Mouse (Mus musculus) lung, postnatal 10 days (tissue): Measurements from ENCODE around the gene Pcgf2.
A peak's percentile ranks its signal among the peaks of the same experiment; 100 is the strongest.
"Not testable (repeated sequence)": the region's sequence is repeated elsewhere in the genome, so short reads cannot be mapped to it uniquely, and the experiment has no call there.

Experiments used
- DNase-seq: peaks from one replicate; pipeline ENCODE4 v3.0.0; 2021

Gene Pcgf2

DNA sequence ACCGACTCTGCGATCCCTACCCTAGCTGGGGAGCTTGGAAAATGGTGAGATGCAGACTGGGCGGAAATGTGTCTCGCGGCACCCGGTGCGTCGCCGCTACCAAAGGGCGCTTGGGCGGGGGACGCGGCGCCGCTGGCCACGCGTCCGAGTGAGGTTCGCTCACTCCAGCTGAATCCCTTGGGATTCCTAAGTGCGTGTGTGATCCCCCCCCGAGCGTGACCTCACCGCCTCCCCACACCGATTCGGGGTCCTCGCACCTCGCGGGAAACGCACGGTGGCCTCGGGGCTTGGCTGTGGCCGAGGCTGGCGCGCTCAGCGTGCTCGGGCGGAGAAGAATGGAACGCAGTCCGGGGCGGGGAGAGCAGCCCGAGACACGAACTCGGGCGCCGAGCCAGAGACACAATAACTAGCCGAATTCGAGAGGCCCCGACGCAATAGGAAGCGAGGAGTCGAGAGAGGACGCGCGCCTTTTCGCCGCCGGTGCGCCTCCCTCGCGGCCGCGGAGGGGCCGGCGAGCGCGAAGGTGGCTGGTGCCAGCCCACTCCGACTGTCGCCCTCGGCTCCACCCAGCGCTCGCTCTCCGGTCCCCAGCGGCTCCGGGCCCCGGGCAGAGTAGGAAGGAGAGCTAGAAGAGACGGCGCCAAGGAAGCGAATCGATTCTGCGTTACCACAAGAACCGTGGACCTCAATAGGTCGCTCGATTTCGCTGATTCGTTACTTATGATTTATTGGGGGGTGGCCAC is at the start of gene Pcgf2:
Pcgf2 (minus strand) TSS at position 495 of the 743 bp plus-strand sequence.
- DNase-seq: peak; percentile 93

DNA sequence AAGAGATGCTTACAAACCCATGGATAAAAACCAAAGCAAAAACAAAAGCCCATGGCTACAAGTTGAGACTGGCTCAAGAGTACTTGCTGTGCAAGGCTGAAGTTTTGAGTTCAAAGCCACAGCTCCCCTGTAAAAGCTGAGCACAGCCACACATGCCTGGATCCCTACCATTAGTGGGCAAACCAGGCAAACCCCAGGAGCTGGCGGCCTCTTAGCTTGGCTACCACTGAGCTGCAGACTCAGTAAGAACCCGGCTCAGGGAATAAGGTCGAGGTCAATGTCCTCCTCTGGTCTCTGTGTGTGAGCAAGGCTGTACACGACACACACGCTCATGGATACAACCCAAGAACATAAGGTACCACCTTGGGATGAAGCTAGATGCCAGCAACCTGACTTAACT is 48.2 kb upstream of the Pcgf2 start:
- DNase-seq: no peak

DNA sequence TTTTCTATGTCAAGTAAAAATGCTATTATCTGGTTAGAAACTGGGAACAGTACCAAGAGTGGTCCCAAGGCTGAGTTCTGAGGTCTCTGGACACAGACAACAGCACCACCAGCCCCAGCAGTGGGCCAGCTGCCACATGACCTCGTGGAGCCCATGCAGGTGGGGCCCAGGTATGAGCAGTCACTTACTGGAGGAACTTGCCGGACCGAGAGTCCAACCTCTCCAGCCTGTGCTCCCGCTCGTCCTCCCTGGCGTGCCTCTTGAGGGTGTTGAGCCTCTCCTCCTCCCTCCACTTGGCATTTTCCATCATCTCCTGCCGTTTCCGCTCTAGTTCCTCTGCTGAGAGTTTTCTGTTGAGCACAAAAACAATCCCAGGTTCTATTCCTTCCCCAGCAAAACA is 47.5 kb upstream of the Pcgf2 start:
- DNase-seq: peak; percentile 15

DNA sequence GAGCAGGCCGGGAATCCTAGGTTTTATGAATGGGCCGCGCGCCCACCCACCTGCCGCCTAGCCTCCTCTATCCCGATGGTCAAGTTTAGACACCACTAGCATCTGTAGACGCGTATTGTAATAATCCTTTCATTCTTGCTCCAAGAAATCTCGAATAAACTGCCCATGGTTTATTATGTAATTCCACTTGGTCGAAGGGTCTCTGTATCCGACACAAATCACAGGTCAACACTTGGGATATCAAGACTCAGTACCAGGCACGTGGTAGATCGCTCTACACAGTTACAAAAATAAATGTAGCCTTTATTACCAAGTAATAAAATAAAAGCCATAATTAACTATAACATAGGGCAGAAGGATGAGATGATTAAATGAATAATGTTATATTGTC is 45.0 kb upstream of the Pcgf2 start:
- DNase-seq: no peak

DNA sequence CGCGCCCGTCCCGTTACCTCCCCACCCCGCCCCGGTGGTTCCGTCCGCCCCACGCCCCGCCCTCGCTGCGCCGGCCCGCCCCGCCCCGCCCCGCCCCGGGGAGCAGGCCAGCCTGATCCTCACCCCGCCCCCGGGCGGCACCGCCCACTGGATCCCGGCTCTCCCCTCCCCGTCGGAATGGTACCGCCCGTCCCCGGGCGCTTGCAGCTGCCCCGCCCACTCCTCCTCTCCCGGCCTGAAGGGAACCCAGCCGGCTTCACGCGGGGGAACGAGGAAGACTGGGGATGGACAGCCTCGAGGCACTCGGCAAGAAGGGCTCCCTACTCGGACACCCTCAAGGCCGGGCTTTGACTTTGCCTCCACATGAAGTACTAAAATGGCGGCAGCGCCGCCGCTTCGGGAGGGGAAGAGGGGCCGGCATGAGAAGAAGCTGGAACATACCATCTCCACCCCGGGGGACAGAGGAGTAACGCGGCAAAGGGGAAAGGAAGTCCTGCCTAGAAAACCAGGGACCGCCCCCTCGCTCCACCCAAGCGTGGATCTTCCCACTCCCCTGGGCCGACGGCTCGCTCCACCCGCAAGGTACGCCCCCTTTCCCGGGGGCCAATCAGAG is 44.5 kb upstream of the Pcgf2 start:
- DNase-seq: peak; percentile 100

DNA sequence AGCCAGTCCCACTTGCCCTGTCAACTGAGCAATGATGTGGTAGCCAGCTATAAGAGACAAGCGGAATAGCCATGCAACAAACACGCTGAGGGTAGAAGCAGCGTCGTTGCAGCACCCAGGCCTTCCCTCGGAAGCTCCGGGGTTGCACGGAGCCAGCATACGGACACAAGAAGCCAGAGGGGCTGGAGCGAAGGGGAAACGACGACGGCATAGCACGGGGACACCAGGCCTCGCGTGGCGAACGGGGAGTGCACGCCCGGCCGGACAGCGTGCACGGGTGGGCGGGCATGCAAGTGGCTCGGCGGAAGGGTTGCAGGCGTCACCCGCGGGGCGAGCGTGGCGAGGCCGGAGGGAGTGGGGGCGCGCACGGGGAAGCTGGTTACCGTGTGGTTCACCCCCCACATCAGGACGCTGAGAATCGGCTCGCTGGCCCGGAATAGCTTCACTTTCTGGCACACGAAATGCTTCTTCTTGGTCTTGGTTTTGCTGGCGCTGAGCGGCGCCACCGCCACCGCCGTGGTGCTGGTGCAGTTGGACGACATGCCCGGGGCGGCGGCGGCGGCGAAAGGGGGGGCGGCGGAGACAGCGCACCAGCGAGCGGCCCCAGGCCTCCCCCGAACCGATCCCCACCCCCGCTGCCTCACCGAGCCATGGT is 43.9 kb upstream of the Pcgf2 start, which contains the start of gene Pip4k2b:
Pip4k2b (minus strand) TSS at position 642 of the 655 bp plus-strand sequence.
- DNase-seq: peak; percentile 72

DNA sequence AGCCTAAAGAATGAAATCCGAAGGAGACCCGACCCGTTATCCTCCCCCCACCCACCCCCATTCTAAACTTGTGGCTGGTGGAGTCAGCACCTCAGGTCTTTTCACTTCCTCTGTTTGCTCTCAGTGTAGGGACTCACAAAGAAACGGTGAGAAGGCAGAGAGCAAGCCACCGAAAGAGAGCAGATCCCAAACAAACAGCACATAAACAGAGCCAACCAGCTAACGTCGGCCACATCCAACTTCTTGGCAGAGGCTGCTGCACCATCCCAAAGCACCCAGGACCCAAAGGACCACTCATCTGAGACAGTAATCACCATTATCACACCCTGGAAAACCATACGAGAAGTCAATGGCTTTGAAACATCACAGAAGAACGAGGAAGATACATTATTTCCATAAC is 43.1 kb upstream of the Pcgf2 start:
- DNase-seq: no peak

DNA sequence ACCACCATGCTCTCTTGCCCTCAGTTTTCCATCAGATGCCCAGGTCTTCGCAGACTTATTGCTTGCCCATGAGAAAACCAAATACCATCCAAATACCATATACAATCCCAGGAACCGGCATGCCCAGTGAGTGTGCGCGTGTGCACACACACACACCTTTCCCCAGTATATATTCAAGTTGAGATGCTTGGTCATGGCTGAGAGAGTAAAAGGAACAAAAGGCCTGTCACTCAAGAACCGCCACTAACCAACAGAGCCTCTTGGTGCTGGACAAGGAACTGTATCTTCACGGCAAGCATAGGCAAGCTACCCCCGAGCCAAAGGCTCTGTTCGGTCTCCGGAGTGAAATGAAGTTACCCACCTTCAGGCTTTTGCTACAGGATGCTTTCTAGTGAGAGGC is 42.3 kb upstream of the Pcgf2 start:
- DNase-seq: no peak

DNA sequence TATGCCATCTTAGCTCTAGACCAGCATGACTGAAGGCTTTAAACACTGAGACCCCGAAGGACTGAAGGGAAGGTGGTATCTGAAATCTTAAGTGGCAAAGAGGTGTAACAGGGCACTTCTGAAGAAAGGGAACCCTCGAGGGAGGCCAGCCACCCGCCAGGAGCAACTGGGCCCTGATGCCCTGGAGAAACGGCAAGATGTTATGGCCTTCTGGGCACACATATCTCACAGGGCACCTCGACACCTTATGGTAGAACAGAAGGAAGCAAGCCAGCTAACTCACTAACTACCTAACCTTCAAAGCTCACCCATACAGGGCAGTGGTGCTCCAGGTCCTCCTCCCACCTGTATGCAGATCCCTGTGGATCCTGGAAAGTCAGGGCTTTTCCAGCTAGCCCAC is 41.9 kb upstream of the Pcgf2 start:
- DNase-seq: no peak

DNA sequence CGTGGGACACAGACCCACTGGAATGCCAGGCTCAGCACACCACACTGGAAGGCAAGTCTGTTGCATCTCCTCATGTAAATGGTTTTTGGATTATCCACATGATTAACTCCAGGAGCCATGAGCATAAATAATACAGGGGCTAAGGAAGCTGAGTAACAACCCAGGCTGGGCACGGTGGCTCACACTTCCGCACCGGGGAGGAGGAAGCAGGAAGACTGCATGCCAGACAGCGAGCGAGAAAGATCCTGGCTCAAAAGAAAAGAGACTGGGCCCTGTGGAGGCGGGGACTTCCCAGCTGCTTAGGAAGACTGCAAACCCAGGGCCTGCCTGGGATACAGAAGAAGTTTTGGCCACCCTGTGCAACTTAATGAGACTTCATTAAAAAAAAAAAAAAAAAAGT is 39.9 kb upstream of the Pcgf2 start:
- DNase-seq: peak; percentile 57

DNA sequence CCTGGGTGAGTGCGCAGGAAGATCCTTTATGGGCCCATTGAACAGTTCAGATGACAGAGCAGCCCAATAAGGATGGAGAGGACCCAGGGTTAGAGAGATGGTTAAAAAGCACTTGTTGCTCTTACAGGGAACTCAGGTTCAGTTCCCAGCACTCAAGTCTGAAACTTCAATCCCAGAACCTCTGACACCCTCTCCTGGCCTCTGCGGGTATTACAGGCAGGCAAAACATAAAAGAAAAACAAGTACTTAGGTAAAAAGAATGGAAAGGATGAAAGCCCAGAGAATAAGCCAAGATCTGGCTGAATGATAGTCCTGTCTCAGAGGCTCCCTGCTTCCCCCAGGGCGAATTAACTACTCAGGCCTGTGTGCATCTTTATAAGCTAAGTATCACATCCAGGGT is 38.9 kb upstream of the Pcgf2 start:
- DNase-seq: no peak

DNA sequence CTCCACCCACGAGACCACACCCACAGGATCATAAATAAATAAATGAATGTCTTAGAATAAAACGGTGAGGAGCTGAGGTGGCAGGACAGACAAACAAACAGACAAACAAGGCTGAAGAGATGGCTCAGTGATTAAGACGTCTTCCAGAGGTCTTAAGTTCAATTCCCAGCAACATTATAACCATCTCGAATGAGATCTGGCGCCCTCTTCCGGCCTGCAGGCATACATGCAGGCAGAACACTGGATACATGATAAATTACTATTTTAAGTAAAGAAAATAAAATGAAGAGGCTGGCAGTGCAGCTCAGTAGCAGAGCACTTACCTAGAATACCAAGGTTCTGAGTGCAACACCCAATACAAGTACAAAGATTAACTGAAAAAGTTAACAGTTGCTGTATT is 38.4 kb upstream of the Pcgf2 start:
- DNase-seq: no peak

DNA sequence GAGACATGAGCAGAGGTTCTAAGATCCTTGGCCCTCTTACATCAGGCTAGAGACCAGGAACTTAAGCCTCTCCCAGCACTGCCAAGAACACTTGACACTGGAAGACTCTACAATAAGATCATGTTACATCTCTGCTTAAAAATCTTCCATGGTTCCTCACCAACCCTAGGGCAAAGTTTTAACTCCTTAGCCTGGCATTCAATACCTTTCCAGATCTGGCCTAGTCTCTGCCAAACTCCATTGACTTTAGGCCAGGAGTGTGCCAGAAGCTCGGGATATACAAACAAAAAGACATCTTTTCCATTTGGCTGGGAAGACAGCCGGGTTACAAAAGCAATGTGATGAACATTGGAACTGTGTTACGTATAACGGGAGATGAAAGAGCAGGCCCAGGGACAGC is 37.3 kb upstream of the Pcgf2 start:
- no peak for DNase-seq

DNA sequence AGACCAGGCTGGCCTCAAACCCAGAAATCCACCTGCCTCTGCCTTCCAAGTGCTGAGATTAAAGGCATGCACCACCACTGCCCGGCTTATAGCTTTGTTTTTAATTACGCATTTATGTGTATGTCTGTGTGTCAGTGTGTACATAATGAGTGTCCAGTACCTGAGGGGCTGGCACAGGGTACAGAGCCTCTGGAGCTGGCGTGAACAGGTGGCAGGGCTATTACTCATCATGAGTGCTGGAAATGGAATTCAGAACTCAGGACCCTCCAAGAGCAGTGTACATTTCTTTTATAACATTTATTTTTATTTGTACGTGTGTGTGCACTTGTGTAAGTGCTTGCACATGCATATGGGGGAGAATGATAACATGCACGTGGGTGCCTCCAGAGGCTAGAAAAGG is 36.3 kb upstream of the Pcgf2 start:
- DNase-seq: no peak

DNA sequence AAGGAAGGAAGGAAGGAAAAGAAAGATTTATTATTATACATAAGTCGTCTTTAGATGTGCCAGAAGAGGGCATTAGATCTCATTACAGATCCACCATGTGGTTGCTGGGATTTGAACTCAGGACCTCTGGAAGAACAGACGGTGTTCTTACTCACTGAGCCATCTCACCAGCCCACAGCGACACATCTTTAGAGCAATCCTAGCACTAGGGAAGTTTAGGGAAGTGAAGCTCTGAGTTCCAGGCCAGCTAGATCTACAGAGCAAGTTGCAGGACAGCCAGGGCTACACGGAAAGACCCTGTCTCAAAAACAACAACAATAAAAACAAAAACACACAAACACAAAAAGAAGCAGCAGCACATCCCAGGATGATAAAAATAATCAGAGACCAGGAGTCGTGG is 34.5 kb upstream of the Pcgf2 start:
- not testable (repeated sequence) for DNase-seq

DNA sequence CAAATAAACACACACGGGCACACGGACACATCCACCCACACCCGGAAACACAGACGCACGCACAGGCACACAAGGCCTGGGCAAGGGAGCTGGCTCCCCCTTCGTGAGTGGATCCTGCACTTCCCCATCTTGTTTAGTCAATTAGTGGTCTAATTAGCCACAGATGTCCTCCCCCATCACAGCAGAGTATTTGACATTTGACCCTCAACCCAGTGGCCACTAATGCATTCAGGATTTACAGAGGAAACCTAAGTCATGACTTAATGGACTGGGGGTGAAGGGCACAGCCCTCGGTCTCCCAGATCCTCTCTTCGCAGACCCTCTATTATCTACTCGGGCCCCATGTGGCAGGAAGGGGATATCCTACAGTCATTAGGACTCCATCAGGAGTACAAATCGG is 33.4 kb upstream of the Pcgf2 start:
- DNase-seq: no peak

DNA sequence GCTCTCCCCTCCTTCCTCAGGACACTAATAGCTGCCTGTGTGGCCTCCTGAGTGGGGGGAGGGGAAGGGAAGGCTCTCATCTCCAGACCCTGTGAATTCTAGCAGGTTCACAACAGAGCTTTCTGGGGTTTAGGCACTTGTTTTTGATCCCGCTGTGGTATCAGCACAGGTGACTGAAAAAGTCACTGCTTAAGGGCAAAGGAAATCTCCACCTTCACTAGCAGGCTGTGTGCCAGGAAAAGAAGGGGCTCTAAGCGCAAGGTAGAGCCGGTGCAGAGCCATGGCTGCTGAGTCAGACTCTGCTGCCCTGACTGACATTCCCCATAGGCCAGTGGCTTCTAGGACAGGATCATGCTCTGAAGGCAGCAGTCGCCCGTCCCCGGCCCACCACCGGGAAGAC is 28.4 kb upstream of the Pcgf2 start:
- no peak for DNase-seq

DNA sequence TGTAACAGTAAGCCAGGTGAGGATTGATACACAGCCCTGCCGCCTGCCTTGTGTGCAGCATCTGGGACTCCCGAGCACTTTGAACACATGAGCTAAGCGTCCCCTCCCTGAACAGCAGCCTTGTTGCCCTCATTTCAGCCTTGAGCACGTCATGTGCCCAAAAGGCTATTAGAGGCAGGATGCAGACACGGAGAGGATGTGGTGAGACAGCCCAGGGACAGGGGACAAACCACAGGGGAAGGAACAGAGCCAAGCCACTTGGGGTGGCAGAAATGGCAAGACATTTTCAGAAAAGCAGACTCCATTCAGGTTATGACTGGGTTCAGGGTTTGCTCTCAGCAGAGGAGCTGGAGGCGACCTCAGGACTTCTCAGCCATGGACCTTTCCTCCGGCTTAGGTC is 28.0 kb upstream of the Pcgf2 start:
- no peak for DNase-seq

DNA sequence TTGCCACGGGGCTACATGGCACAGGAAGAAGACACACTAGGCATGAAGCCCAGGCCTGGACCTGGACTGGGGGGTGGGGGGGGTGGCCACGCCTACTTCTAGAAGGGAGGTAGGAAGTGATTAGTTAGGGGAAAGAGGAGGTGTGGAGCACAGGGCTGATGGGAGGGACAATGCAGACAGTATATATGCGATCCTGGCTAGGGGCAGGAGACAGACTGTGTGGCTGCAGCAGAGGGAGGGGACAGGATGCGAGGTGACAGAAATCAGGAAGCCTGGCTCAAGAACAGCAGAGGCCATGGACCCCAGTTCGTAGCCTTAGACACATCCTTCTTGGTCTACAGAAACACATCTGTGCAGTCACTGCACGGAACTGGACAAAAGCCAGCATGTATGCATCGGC is 23.4 kb upstream of the Pcgf2 start:
- DNase-seq: no peak

DNA sequence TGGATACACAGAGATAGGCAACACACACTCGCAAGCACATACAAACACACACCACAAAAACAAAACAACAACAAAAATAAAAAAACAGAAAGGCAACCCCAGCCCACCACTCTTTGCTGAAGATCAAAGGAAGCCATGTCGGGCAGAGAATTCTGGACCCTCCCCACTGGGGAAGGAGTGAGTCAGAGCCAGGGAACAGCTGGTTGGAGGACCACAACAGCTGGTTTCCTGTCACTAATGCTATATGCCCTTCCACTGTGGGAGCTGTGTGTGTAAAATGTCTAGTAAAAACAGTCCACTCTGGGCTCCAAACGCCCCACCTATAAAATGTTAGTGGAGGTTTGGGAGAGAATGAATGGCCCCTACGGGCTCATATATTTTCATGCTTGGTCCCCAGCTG is 21.0 kb upstream of the Pcgf2 start:
- no peak for DNase-seq

DNA sequence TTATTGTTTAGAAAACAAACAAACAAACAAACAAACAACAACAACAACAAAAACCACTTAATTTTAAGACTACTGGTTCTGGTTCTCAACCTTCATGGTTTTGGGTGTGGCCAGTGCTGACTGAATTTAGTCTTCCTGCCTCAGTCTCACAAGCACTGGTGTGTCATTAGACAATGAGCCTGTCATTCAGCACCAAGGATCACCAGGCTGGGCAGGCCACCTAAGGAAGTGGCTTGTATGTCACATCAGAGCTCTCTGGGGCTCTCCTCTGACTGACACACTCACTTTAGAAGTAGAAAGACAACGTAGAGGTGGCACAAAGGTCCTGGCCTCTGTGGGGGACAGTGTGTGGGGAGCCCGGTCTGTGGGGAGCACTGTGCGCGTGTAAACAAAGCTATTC is 18.7 kb upstream of the Pcgf2 start:
- no peak for DNase-seq

DNA sequence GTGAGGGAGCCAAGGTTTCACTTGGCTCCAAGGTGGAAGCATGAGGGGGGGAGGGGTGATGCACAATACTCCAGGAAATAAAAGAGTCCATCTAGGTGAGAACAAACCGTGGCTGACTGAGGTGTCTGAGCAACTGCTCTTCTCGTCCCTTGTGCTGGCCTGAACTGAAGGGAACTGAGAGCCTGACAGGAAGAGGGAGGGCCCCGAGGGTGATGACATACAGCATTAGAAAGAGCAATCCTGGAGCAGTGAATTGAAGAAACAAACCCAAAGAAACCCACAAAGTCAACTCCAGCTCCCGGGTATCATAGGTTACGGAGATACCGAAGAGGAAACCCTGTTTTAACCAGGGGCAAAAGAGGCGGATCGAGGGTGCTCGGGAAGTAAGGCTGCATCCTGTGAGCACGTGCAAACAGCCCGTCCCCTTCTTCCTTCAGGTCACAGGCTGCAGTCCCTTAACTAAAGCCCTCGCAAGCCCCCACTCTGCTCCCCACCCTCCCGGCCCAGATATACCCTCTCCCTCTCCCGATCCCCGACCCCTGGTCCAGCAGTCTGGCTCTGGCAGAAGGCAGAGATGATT is 18.1 kb upstream of the Pcgf2 start:
- DNase-seq: no peak

DNA sequence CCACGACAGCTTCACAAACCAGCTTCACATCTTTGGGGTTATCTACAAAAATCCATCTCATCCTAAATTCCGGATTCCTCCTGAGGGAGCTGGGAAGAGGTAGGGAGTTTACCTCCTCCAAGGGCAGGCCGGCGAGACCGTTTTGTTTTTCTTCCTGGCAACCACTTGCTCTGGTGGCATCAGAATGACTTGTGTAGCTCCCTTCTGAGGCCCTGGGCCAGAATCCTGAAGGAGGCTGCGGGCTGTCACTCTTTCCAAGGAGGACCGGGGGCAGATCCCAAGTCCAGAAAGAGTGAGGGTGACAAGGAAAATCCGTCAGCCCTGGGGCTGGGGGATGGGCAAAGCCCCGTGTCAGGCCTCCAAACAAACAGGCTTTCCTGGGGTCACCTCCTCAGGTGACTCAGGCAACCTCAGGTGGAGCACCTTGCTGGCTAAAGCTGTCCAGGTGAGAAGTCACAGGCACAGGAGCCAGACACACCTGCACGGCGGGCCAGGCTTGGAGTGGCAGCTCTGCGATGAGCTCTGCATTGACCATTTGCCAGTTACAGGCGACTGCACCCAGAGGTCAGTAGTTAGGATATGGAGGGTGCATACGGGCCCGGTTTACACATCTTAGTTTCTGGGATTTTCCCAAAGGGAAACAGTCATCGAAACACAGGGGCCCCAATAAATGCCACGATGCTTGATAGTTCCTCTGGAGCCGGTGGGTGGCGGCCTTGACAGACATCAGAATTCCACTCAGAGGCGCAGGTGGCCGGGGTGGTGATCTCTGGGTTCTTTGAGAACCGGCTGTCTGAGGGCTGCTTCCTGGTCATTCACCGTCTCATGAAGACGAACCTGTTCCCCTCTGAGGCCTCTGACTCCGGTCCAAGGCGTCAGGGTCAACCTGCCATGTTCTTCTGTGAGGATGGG is 17.3 kb upstream of the Pcgf2 start:
- no peak for DNase-seq
